Mouse (Mus musculus) liver, adult 2 months (tissue): ENCODE results near the gene Fgfr2. TPM values are rescaled to one million over a fixed set of nuclear protein-coding genes. Genes with fewer than 3 reads are reported as not detected.

Experiments used
- DNase-seq: peaks from one replicate; pipeline ENCODE4 v3.0.0-alpha.2; 2011; ENCODE audit warnings: low read depth, low spot score; ENCODE audit errors: extremely low read depth
- H3K27ac ChIP-seq: fragments of 200-500 bp; replicated peaks from 2 replicates; pipeline ENCODE4 v1.5.1; 2012; ENCODE audit warnings: low read depth, mild to moderate bottlenecking, control low read depth, inconsistent platforms, low read length; ENCODE audit not compliant: insufficient read depth
- H3K27me3 ChIP-seq: fragments of 200-500 bp; 2 replicates; pipeline ENCODE4 v1.6.1; 2012; ENCODE audit warnings: mild to moderate bottlenecking, moderate library complexity, low read length, inconsistent platforms; ENCODE audit not compliant: control insufficient read depth, insufficient read depth
- H3K36me3 ChIP-seq: fragments of 200-500 bp; 2 replicates; pipeline ENCODE4 v1.6.1; 2012; ENCODE audit warnings: low read length, inconsistent platforms; ENCODE audit not compliant: control insufficient read depth, insufficient read depth
- H3K4me1 ChIP-seq: fragments of 200-500 bp; 2 replicates; pipeline ENCODE4 v1.6.1; 2011; ENCODE audit warnings: low read length; ENCODE audit not compliant: control insufficient read depth, insufficient read depth
- H3K4me3 ChIP-seq: fragments of 200-500 bp; 2 replicates; pipeline ENCODE4 v1.5.1; 2011; ENCODE audit warnings: low read depth, mild to moderate bottlenecking, control low read depth, low read length, moderate library complexity; ENCODE audit not compliant: insufficient read depth
- H3K79me2 ChIP-seq: fragments of 200-500 bp; 2 replicates; pipeline ENCODE4 v1.6.1; 2012; ENCODE audit warnings: inconsistent platforms, mild to moderate bottlenecking, low read length, moderate library complexity; ENCODE audit not compliant: control insufficient read depth, insufficient read depth
- H3K9ac ChIP-seq: fragments of 200-500 bp; 2 replicates; pipeline ENCODE4 v1.6.1; 2012; ENCODE audit warnings: low read depth, mild to moderate bottlenecking, control low read depth, inconsistent platforms, low read length
- CTCF ChIP-seq: fragments of 200-500 bp; IDR thresholded peaks from 2 replicates; pipeline ENCODE4 v1.5.1; 2011; ENCODE audit warnings: low read depth, low read length, control low read depth
- POLR2A ChIP-seq: fragments of 200-500 bp; IDR thresholded peaks from 2 replicates; pipeline ENCODE4 v1.6.1; 2011; ENCODE audit warnings: low read length, control low read depth; ENCODE audit not compliant: insufficient read depth; ENCODE audit errors: extremely low read depth
- WGBS: fragments of 180-500 bp; shearing (Covaris S2); methylation state at CpG from one replicate; pipeline ENCODE4 v1.1.7; 2018; 5-methylcytosine and 5-hydroxymethylcytosine counted together
- polyA plus RNA-seq: library from polyadenylated mRNA; depleted of rRNA; stranded (reverse); fragments of >200 nt; gene quantifications from 2 replicates; pipeline ENCODE4 v1.2.3, GENCODE M21; 2012
- total RNA-seq: library from RNA; depleted of rRNA; stranded (reverse); fragments of >200 nt; gene quantifications from 2 replicates; pipeline ENCODE4 v1.2.3, GENCODE M21; 2014

The Fgfr2 gene
- total and polyA plus RNA-seq, 2 experiments = 16.7 to 35.2 TPM

DNA sequence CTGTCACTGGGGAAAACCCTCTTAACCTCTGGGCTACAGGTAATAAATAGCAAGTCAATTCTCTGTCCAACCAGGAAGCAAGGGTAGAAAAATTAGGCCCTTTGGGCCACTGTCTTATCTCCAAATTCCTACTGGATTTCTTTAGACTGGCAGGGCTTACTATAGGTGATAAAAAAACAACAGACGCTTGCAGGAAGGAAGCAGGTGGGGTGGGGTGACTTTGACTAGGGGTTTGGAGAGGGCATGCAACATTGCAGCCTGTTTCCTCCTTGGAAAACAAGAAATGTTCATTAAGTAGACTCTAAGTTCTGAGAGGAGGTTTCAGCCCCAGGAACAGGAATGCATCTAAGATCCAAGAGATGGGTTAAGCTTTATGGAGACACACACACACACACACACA lies 2098.3 kb downstream of the Fgfr2 start:
- Histone ChIP-seq H3K79me2 (no peaks in the 10 kb centered on the region), H3K4me1 (no peaks in the 10 kb centered on the region), H3K36me3 (no peaks in the 10 kb centered on the region), H3K4me3 (no peak overlapping the region), H3K9ac (no peak overlapping the region), H3K27me3 (peaks cover 5% of the 10 kb centered on the region; the same call in 1 of the 2 replicates), H3K27ac (no peak overlapping the region)
- 45% methylated on average over 1 of the region's 1 CpGs for WGBS
- no peak for DNase-seq
- TF ChIP-seq POLR2A (no peak), CTCF (no peak)

DNA sequence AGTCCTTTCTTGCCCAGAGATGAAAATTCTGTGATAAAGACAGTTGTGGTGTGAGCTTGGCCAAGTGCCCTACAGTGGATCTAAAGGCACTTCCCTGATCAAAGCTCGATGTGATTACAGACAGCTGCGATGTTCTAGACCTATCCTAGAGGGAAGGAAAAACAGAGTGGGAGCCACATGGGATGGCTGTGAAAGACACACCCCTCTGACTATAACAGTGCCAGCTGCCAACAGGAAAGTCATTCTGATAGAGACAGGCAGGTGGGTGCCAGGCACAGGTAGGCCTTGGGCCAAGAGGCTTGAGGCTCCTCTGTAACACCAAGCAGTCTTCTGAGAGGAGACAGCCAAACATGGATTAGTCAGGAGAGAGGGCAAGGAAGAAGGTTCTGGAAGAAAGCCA lies 2104.0 kb downstream of the Fgfr2 start:
- Histone ChIP-seq H3K36me3 (no peaks in the 10 kb centered on the region), H3K79me2 (no peaks in the 10 kb centered on the region), H3K27ac (no peak overlapping the region), H3K9ac (no peak overlapping the region), H3K4me3 (no peak overlapping the region), H3K4me1 (no peaks in the 10 kb centered on the region), H3K27me3 (peaks cover 4% of the 10 kb centered on the region; the same call in 1 of the 2 replicates)
- 82% methylated on average over 2 of the region's 2 CpGs for WGBS
- no peak for DNase-seq
- no peak for TF ChIP-seq POLR2A
- TF ChIP-seq CTCF = no peak

DNA sequence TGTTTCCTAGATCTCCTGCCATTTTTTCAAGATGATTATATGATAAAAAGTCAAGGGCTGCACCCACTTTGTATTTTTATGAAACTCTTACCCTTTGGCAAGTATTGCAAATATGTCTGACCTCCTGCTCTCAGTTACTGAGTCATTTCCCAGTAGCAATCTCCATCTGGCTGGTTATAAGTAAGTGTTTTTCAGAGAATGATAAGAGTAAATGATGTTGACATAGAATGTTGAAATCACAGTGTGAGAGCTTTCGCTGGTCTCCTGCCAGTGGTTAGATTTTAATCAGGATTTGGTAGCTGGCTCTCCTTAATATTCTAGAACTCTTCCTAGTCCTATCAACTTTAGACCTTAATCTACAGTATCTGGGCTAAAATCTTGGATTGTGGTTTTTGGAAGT lies 2111.2 kb downstream of the Fgfr2 start:
- Histone ChIP-seq H3K4me1 (peaks cover 2% of the 10 kb centered on the region; the same call in 1 of the 2 replicates), H3K4me3 (no peak overlapping the region), H3K27ac (no peak overlapping the region), H3K36me3 (no peaks in the 10 kb centered on the region), H3K27me3 (peaks cover 10% of the 10 kb centered on the region; the same call in 1 of the 2 replicates), H3K79me2 (no peaks in the 10 kb centered on the region), H3K9ac (no peak overlapping the region)
- TF ChIP-seq CTCF = no peak
- TF ChIP-seq POLR2A = no peak
- peak; percentile 94 for DNase-seq
- 13% methylated on average over 1 of the region's 1 CpGs for WGBS

GRCm38 (mm10) chr7:131009178-131009577 lies 2114.0 kb downstream of the Fgfr2 start:
- WGBS = 81% methylated on average over 5 of the region's 5 CpGs
- Histone ChIP-seq H3K4me3 (no peak overlapping the region), H3K36me3 (no peaks in the 10 kb centered on the region), H3K27me3 (peaks cover 24% of the 10 kb centered on the region; the same call in 1 of the 2 replicates), H3K9ac (no peak overlapping the region), H3K27ac (no peak overlapping the region), H3K79me2 (no peaks in the 10 kb centered on the region), H3K4me1 (peaks cover 2% of the 10 kb centered on the region; the same call in 1 of the 2 replicates)
- TF ChIP-seq POLR2A = no peak
- no peak for TF ChIP-seq CTCF
- no peak for DNase-seq

DNA sequence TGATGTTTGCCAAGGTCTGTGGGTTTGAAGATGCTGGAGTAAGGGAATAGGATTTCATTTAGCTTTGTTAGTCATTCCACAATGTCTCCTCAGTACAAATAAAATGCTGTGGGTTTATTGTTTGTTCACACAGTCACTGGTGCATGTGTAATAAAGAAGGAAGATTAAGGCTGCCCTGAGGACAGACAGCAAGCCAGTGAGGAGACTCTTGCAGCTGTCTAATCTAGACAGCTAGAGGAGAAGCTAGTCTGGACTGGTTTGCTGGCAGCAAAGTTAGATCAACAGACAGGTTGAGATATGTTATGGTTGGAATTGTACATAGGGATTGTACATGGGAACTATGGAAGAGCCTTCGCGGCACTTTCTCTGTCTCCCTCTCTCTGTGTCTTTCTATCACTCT lies 2115.9 kb downstream of the Fgfr2 start:
- Histone ChIP-seq H3K36me3 (no peaks in the 10 kb centered on the region), H3K4me3 (no peak overlapping the region), H3K9ac (no peak overlapping the region), H3K27ac (no peak overlapping the region), H3K79me2 (no peaks in the 10 kb centered on the region), H3K27me3 (peaks cover 24% of the 10 kb centered on the region; the same call in 1 of the 2 replicates), H3K4me1 (peaks cover 2% of the 10 kb centered on the region; the same call in 1 of the 2 replicates)
- 95% methylated on average over 2 of the region's 2 CpGs for WGBS
- no peak for TF ChIP-seq CTCF
- no peak for TF ChIP-seq POLR2A
- DNase-seq = no peak

GRCm38 (mm10) chr7:131004071-131004470 lies 2119.1 kb downstream of the Fgfr2 start:
- TF ChIP-seq CTCF (no peak), POLR2A (no peak)
- Histone ChIP-seq H3K4me3 (no peak overlapping the region), H3K27me3 (peaks cover 25% of the 10 kb centered on the region; the same call in 1 of the 2 replicates), H3K27ac (no peak overlapping the region), H3K79me2 (no peaks in the 10 kb centered on the region), H3K4me1 (no peaks in the 10 kb centered on the region), H3K9ac (no peak overlapping the region), H3K36me3 (no peaks in the 10 kb centered on the region)
- WGBS = 91% methylated on average over 5 of the region's 5 CpGs
- no peak for DNase-seq
